Mouse (Mus musculus): ENCODE results near the gene Rpl29. TPM values are rescaled to one million over a fixed set of nuclear protein-coding genes. Genes with fewer than 3 reads are reported as not detected.

Gene Rpl29
- total RNA-seq, 2 experiments from 2014 or later = 1,547 to 2,290 TPM

DNA sequence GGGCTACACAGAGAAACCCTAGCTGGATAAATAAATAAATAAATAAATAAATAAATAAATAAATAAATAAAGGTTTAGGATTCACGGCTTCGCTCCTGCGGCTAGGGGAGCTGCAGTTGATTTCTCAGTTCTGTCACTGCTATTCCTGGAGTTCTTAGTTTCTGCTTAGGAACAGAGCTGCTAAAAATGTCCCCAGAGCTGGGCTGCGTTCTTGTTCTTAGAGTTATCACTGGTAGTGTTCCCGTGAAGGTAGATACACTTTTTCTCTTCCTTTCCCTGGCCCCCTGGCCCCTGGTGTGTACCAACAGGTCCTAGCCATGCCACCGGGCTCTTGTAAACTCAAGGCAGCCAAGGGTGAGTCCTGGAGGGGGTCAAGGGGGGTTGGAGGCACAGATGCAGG is 12.4 kb upstream of the Rpl29 start:
- ATAC-seq (replicated peaks; ENCODE audit: poor library complexity, severe bottlenecking) = no peak

GRCm38 (mm10) chr9:106417841-106418625 is 11.2 kb upstream of the Rpl29 start:
- ATAC-seq (replicated peaks; ENCODE audit: poor library complexity, severe bottlenecking) = peak; percentile 36; the same call in 1 of the 2 replicates

DNA sequence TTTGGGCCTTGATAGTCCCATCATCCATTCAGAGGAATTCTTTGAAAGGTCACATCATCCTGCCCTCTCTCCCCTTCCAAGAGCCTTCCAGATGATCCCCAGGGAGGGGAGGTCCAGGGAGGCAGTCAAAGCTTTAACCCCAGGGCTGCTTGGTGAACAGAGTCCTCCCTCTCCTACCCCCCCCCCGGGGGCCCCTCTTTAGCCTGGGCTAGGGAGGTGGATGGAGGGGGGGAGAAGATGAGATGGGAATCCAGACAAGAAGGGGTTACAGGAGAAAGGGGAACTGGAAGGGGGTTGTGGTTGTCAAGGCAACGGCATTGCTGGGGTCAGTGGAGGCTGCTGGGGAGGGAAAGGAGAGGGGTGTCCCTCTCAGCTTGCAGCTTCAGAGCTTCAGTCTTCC is 8.6 kb upstream of the Rpl29 start:
- ATAC-seq (replicated peaks; ENCODE audit: poor library complexity, severe bottlenecking) = peak; percentile 63

DNA sequence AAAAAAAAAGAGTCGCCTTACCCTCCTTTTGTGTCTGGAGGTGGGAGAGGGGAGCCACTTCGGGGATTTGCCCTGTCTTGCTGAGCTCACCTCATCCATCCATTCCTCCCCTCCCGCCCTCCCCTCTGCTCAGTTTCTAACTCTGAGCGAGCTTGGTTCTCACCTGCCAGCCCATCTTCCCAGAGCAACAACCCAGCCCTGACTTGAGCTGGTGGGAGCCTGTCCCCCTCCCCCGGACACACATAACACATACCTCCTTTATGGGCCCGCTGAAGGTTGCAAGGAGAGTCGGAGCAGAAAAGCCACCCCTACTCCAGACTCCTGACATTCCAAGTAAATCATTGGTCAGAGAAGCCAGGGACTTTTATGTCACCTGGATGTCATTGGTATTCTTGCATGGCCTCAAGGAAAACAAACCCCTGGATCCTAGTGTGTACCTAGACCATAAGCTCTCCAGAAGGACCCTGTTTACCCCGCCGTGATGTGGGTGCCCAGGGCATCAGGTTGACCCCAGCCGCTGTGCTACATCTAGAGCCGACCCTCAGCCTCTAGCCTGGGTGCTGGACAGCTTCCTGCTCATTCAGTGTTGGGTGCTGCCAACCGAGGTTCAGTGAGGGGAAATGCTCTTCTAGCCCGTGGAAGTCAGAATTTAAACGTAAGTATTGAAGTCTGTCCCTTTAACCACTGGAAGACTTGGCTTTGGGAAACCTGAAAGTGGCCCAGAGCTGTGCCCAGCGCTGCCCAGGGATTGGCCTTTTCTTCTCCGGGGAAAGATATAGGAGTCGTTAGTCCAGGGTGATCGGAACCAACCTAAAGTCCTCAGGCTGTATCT is 8.0 kb upstream of the Rpl29 start:
- peak; percentile 20 for ATAC-seq (replicated peaks; ENCODE audit: poor library complexity, severe bottlenecking)

GRCm38 (mm10) chr9:106421865-106422160 is 7.4 kb upstream of the Rpl29 start:
- peak; percentile 80 for ATAC-seq (replicated peaks; ENCODE audit: poor library complexity, severe bottlenecking)

DNA sequence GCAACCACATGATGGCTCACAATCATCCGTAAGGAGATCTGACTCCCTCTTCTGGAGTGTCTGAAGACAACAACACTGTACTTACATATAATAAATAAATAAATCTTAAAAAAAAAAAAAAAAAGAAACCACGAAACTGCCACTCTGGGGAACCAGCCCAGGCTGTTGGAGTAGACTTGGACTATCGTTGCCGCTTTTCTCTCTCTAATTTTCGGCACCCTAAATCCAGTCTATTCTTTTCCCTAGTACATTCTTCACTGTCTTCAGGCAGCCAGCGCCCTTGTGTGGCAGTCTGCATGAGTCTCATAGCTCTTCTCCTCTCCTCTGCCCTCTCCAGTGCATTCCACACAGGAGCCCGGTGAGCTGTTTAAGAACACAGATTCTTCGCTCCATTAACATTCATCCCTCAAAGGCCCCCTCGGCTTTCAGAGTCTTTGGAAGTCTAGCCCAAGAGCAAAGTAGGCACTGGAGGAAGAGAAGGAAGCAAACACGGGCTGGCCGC is 484 bp upstream of the Rpl29 start:
- peak; percentile 23 for ATAC-seq (replicated peaks; ENCODE audit: poor library complexity, severe bottlenecking)

GRCm38 (mm10) chr9:106430015-106430264 is 686 bp downstream of the Rpl29 start:
- no peak for ATAC-seq (replicated peaks; ENCODE audit: poor library complexity, severe bottlenecking)

DNA sequence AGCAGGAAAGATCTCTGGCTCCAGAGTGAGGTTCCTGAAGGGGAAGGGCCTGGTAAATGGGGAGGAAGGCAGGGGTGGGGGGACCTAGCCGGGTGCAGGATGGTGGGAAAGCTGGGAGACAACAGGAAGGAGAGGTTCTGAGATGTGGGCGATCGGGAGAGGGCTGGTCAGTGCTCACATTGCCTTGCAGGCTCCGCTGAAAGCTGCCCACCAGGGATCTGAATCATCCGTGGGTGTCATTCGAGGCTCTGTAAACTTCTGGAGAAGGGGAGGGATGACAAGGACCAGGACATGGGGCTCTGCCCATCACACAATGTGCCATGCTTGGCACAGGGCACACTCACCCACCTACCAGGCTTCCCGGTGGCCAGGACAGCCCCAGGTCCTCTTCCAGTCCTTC is 4.1 kb downstream of the Rpl29 start:
- no peak for ATAC-seq (replicated peaks; ENCODE audit: poor library complexity, severe bottlenecking)

GRCm38 (mm10) chr9:106436566-106436965 is 7.3 kb downstream of the Rpl29 start:
- ATAC-seq (replicated peaks; ENCODE audit: poor library complexity, severe bottlenecking) = no peak

- no peak for ATAC-seq (replicated peaks; ENCODE audit: poor library complexity, severe bottlenecking)
Measured at GRCm38 (mm10) chr9:106442680-106443079, 13.4 kb downstream of the Rpl29 start.

DNA sequence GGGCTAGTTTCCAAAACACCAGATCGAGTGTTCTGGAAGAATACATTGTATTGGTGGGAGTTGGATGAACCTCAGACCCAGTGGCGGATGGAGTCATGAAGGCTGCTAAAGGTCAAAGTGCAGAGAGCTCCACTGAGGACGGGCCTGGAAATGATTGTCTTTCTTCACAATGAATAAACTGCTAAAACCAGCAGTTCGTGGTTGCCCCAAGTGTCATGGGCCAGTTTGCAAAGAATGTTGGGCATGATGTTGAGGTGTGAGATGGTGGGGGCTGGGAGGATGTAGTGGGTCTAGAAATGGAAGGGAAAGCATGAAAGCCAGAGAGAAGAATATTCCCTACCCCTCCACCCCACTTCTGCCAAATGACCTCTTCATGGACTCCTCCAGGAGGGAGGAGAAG is 15.6 kb downstream of the Rpl29 start:
- no peak for ATAC-seq (replicated peaks; ENCODE audit: poor library complexity, severe bottlenecking)

- ATAC-seq (replicated peaks; ENCODE audit: poor library complexity, severe bottlenecking) = peak; percentile 75
Measured at GRCm38 (mm10) chr9:106447348-106447747, 18.1 kb downstream of the Rpl29 start, which contains the start of the genes Abhd14b and Abhd14a. Gene Abhd14b (plus strand): TSS chr9:106447459. Gene Abhd14a (minus strand): TSS chr9:106447678.

GRCm38 (mm10) chr9:106447951-106448350 is 18.7 kb downstream of the Rpl29 start:
- no peak for ATAC-seq (replicated peaks; ENCODE audit: poor library complexity, severe bottlenecking)

GRCm38 (mm10) chr9:106448498-106449031 is 19.3 kb downstream of the Rpl29 start:
- ATAC-seq (replicated peaks; ENCODE audit: poor library complexity, severe bottlenecking) = peak; percentile 70

DNA sequence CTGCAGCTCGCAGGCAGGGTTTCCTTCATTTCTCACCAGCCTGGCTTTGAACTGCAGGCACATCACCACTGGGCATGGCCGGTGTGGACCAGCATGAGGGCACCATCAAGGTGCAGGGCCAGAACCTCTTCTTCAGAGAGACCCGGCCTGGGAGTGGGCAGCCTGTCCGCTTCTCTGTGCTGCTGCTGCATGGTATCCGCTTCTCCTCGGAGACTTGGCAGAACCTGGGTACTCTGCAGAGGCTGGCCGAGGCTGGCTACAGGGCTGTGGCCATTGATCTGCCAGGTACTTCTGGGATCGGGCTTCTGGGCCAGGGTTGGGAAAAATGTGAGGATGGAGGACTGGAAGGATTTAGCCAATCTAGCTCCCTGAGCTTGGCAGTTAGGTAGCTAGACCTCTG is 20.7 kb downstream of the Rpl29 start:
- ATAC-seq (replicated peaks; ENCODE audit: poor library complexity, severe bottlenecking) = no peak

DNA sequence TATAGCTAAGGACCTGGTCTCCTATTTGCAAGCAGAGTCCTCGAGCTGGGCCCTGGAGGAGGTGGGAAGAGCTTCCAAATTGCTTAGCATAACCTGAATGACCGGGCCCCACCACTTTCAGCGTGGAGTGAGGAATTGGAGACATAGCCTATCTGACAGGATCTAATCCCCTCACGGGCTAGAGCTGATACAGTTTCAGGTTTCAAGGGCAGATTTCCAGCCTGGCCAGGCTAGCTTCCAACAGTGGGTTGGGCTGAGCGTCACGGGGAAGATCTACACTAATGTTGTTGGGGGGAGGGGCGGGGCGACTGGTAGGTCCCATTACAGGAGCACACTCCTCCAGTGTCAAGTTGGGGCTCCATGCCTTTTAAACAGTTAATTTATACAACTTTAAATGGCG is 21.4 kb downstream of the Rpl29 start:
- no peak for ATAC-seq (replicated peaks; ENCODE audit: poor library complexity, severe bottlenecking)

GRCm38 (mm10) chr9:106451298-106451697 is 22.0 kb downstream of the Rpl29 start:
- no peak for ATAC-seq (replicated peaks; ENCODE audit: poor library complexity, severe bottlenecking)

DNA sequence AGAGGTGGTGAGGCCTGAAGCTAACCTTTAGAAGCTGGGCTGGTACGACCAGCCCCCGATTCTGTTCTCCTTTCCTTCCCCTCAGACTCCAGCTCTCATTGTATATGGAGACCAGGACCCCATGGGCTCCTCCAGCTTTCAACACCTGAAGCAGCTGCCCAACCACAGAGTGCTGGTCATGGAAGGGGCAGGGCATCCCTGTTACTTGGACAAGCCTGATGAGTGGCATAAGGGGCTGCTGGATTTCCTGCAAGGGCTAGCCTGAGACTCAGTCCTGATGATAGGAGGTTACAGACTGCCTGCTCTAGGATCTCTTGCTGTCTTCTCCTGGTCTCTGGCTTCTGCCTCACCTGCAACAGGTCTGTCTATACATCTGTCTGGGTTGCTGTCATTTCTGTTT is 22.6 kb downstream of the Rpl29 start:
- ATAC-seq (replicated peaks; ENCODE audit: poor library complexity, severe bottlenecking) = no peak

GRCm38 (mm10) chr9:106452351-106452750 is 23.1 kb downstream of the Rpl29 start:
- ATAC-seq (replicated peaks; ENCODE audit: poor library complexity, severe bottlenecking) = no peak

GRCm38 (mm10) chr9:106452821-106453220 is 23.6 kb downstream of the Rpl29 start:
- no peak for ATAC-seq (replicated peaks; ENCODE audit: poor library complexity, severe bottlenecking)

- peak; percentile 54 for ATAC-seq (replicated peaks; ENCODE audit: poor library complexity, severe bottlenecking)
Measured at GRCm38 (mm10) chr9:106453271-106454070, 24.2 kb downstream of the Rpl29 start, which contains the start of gene Pcbp4. Gene Pcbp4 (plus strand): TSS chr9:106453291.

All from granulocyte monocyte progenitor cell, adult 5-6 weeks (primary cell).